Mouse (Mus musculus): ENCODE data around the gene Dact2. TPM values are rescaled to one million over a fixed set of nuclear protein-coding genes. Genes with fewer than 3 reads are reported as not detected.
A peak's percentile ranks its signal among the peaks of the same experiment; 100 is the strongest.

Dact2 gene
- polyA plus RNA-seq, 1 experiment from 2014 or later: 0.18 TPM

GRCm38 (mm10) chr17:14221893-14222615, 17.9 kb upstream of the Dact2 start:
- WGBS: 25% methylated on average over 10 of the region's 11 CpGs
- H3K27ac ChIP-seq (ENCODE audit: low read depth, low read length): no peak overlapping the region
- H3K27me3 ChIP-seq (ENCODE audit: control insufficient read depth, insufficient read depth, low read length): no peaks in the 10 kb centered on the region
- H3K36me3 ChIP-seq (ENCODE audit: control insufficient read depth, insufficient read depth, low read length): no peaks in the 10 kb centered on the region
- H3K9ac ChIP-seq (ENCODE audit: low read length): no peak overlapping the region
- no peak overlapping the region for H3K4me2 ChIP-seq
- ATAC-seq (ENCODE audit: low FRiP score) (no peak), DNase-seq (ENCODE audit: low spot score, missing footprints) (peak; percentile 86)
- no peaks in the 10 kb centered on the region for H3K9me3 ChIP-seq (ENCODE audit: control insufficient read depth, low read length)
- no peak overlapping the region for H3K4me3 ChIP-seq (ENCODE audit: low read depth, low read length)
- H3K4me1 ChIP-seq (ENCODE audit: control insufficient read depth, insufficient read depth, low read length): no peaks in the 10 kb centered on the region

GRCm38 (mm10) chr17:14220606-14221202, 16.6 kb upstream of the Dact2 start:
- 0 out of 2 replicates have a peak, but pooled peaks cover 2% of the 10 kb centered on the region for H3K4me1 ChIP-seq (ENCODE audit: control insufficient read depth, insufficient read depth, low read length)
- H3K27ac ChIP-seq (ENCODE audit: low read depth, low read length): no peak overlapping the region
- H3K4me3 ChIP-seq (ENCODE audit: low read depth, low read length): no peak overlapping the region
- 68% methylated on average over 7 of the region's 7 CpGs for WGBS
- H3K9ac ChIP-seq (ENCODE audit: low read length): no peak overlapping the region
- no peaks in the 10 kb centered on the region for H3K9me3 ChIP-seq (ENCODE audit: control insufficient read depth, low read length)
- ATAC-seq (ENCODE audit: low FRiP score) (peak; percentile 57; the same call in 1 of the 2 replicates), DNase-seq (ENCODE audit: low spot score, missing footprints) (peak; percentile 97)
- H3K27me3 ChIP-seq (ENCODE audit: control insufficient read depth, insufficient read depth, low read length): no peaks in the 10 kb centered on the region
- H3K36me3 ChIP-seq (ENCODE audit: control insufficient read depth, insufficient read depth, low read length): no peaks in the 10 kb centered on the region
- no peak overlapping the region for H3K4me2 ChIP-seq

GRCm38 (mm10) chr17:14213976-14214529, 9.9 kb upstream of the Dact2 start:
- no peak overlapping the region for H3K4me3 ChIP-seq (ENCODE audit: low read depth, low read length)
- 0 out of 2 replicates have a peak, but pooled peaks cover 2% of the 10 kb centered on the region for H3K4me1 ChIP-seq (ENCODE audit: control insufficient read depth, insufficient read depth, low read length)
- no peak overlapping the region for H3K27ac ChIP-seq (ENCODE audit: low read depth, low read length)
- no peak overlapping the region for H3K9ac ChIP-seq (ENCODE audit: low read length)
- peak; percentile 31 for DNase-seq (ENCODE audit: low spot score, missing footprints)
- H3K9me3 ChIP-seq (ENCODE audit: control insufficient read depth, low read length): no peaks in the 10 kb centered on the region
- no peaks in the 10 kb centered on the region for H3K27me3 ChIP-seq (ENCODE audit: control insufficient read depth, insufficient read depth, low read length)
- no peak for ATAC-seq (ENCODE audit: low FRiP score)
- H3K4me2 ChIP-seq: no peak overlapping the region
- H3K36me3 ChIP-seq (ENCODE audit: control insufficient read depth, insufficient read depth, low read length): no peaks in the 10 kb centered on the region
- 73% methylated on average over 3 of the region's 3 CpGs for WGBS

GRCm38 (mm10) chr17:14212796-14213195, 8.7 kb upstream of the Dact2 start:
- 0 out of 2 replicates have a peak, but pooled peaks cover 2% of the 10 kb centered on the region for H3K4me1 ChIP-seq (ENCODE audit: control insufficient read depth, insufficient read depth, low read length)
- 64% methylated on average over 7 of the region's 7 CpGs for WGBS

GRCm38 (mm10) chr17:14207093-14207561, 3.0 kb upstream of the Dact2 start:
- H3K27me3 ChIP-seq (ENCODE audit: control insufficient read depth, insufficient read depth, low read length): peaks cover 40% of the 10 kb centered on the region

More at GRCm38 (mm10) chr17:14212796-14213195, 8.7 kb upstream of the Dact2 start:
- Histone ChIP-seq H3K36me3 (ENCODE audit: control insufficient read depth, insufficient read depth, low read length) (no peaks in the 10 kb centered on the region), H3K4me3 (ENCODE audit: low read depth, low read length) (no peak overlapping the region), H3K9ac (ENCODE audit: low read length) (no peak overlapping the region), H3K9me3 (ENCODE audit: control insufficient read depth, low read length) (no peaks in the 10 kb centered on the region), H3K27ac (ENCODE audit: low read depth, low read length) (no peak overlapping the region), H3K4me2 (no peak overlapping the region), H3K27me3 (ENCODE audit: control insufficient read depth, insufficient read depth, low read length) (peaks cover 1% of the 10 kb centered on the region; the same call in 1 of the 2 replicates)
- ATAC-seq (ENCODE audit: low FRiP score) (no peak), DNase-seq (ENCODE audit: low spot score, missing footprints) (peak; percentile 21)

GRCm38 (mm10) chr17:14206062-14206461, 2.0 kb upstream of the Dact2 start:
- WGBS: 31% methylated on average over 3 of the region's 3 CpGs
- DNase-seq (ENCODE audit: low spot score, missing footprints) (peak; percentile 95), ATAC-seq (ENCODE audit: low FRiP score) (peak; percentile 38)
- H3K27ac ChIP-seq (ENCODE audit: low read depth, low read length): no peak overlapping the region
- H3K4me2 ChIP-seq: no peak overlapping the region
- H3K36me3 ChIP-seq (ENCODE audit: control insufficient read depth, insufficient read depth, low read length): no peaks in the 10 kb centered on the region
- no peaks in the 10 kb centered on the region for H3K9me3 ChIP-seq (ENCODE audit: control insufficient read depth, low read length)
- no peak overlapping the region for H3K4me3 ChIP-seq (ENCODE audit: low read depth, low read length)
- H3K27me3 ChIP-seq (ENCODE audit: control insufficient read depth, insufficient read depth, low read length): peaks cover 46% of the 10 kb centered on the region
- H3K9ac ChIP-seq (ENCODE audit: low read length): no peak overlapping the region
- H3K4me1 ChIP-seq (ENCODE audit: control insufficient read depth, insufficient read depth, low read length): peaks cover 22% of the 10 kb centered on the region

More at GRCm38 (mm10) chr17:14207093-14207561, 3.0 kb upstream of the Dact2 start:
- 22% methylated on average over 5 of the region's 5 CpGs for WGBS
- Histone ChIP-seq H3K27ac (ENCODE audit: low read depth, low read length) (no peak overlapping the region), H3K9me3 (ENCODE audit: control insufficient read depth, low read length) (no peaks in the 10 kb centered on the region), H3K4me2 (no peak overlapping the region), H3K4me3 (ENCODE audit: low read depth, low read length) (no peak overlapping the region), H3K9ac (ENCODE audit: low read length) (no peak overlapping the region), H3K4me1 (ENCODE audit: control insufficient read depth, insufficient read depth, low read length) (peaks cover 12% of the 10 kb centered on the region), H3K36me3 (ENCODE audit: control insufficient read depth, insufficient read depth, low read length) (no peaks in the 10 kb centered on the region)
- DNase-seq (ENCODE audit: low spot score, missing footprints): peak; percentile 81
- ATAC-seq (ENCODE audit: low FRiP score): no peak

- no peak for ATAC-seq (ENCODE audit: low FRiP score)
- Histone ChIP-seq H3K9me3 (ENCODE audit: control insufficient read depth, low read length) (no peaks in the 10 kb centered on the region), H3K4me1 (ENCODE audit: control insufficient read depth, insufficient read depth, low read length) (peaks cover 23% of the 10 kb centered on the region), H3K4me3 (ENCODE audit: low read depth, low read length) (no peak overlapping the region), H3K27me3 (ENCODE audit: control insufficient read depth, insufficient read depth, low read length) (peaks cover 50% of the 10 kb centered on the region), H3K36me3 (ENCODE audit: control insufficient read depth, insufficient read depth, low read length) (no peaks in the 10 kb centered on the region), H3K9ac (ENCODE audit: low read length) (no peak overlapping the region), H3K27ac (ENCODE audit: low read depth, low read length) (no peak overlapping the region), H3K4me2 (no peak overlapping the region)
- DNase-seq (ENCODE audit: low spot score, missing footprints): peak; percentile 73
- 84% methylated on average over 3 of the region's 3 CpGs for WGBS
Observed at GRCm38 (mm10) chr17:14205236-14205635, 1.1 kb upstream of the Dact2 start.

GRCm38 (mm10) chr17:14203121-14203941, 773 bp downstream of the Dact2 start:
- peak; percentile 96 for DNase-seq (ENCODE audit: low spot score, missing footprints)
- Histone ChIP-seq H3K9me3 (ENCODE audit: control insufficient read depth, low read length) (no peaks in the 10 kb centered on the region), H3K4me3 (ENCODE audit: low read depth, low read length) (peak overlapping the region; percentile 56), H3K27me3 (ENCODE audit: control insufficient read depth, insufficient read depth, low read length) (peaks cover 50% of the 10 kb centered on the region), H3K27ac (ENCODE audit: low read depth, low read length) (no peak overlapping the region), H3K4me1 (ENCODE audit: control insufficient read depth, insufficient read depth, low read length) (peaks cover 23% of the 10 kb centered on the region), H3K9ac (ENCODE audit: low read length) (peak overlapping the region; percentile 47), H3K36me3 (ENCODE audit: control insufficient read depth, insufficient read depth, low read length) (no peaks in the 10 kb centered on the region), H3K4me2 (peak overlapping the region; percentile 94)
- WGBS: under 1% methylated on average over 95 of the region's 97 CpGs
- ATAC-seq (ENCODE audit: low FRiP score): peak; percentile 70

Data from midbrain, embryonic 11.5 days (tissue).